ENCODE assay signal across 8 mouse cellular contexts in the genomic region with DNA sequence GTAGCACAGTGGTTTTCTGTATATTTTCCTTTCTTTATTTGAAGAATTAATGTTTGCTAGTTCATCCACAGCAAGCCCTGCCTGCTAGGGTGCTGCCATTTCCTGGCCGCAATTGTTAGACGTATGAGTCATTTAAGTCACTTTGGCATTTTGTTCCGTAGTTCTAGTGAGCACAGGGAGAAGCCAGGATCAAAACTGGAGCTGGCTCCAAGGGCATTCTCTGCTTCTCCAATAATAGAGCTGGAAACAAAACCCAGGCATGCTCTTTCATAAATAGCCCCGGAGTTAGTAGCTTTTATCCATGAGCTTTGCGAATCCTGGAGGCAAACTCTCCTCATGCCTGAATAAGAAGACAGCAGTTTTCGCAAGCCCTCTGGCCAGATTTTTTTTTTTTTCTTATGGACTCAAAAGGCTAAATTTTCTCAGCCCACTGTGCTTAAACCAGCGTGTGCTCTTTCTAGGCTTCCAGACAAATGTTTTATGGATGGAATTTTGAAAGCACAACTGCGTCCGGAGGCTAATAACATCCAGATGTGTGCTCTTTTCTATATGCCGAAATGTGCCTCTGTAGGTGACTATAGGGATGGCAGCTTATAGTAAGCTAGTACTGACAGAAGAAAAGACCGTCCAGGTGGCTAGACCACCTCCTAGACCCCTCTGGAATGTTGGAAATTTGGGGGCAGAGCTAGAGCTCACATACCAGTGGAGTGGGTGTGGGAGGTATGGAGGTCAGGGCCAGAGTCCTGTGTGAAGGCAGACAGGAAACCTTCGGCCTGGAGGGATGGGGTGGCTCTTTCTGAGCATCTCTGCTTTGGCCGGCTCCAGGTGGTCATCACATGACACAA. TPM values are rescaled to one million over a fixed set of nuclear protein-coding genes. Genes with fewer than 3 reads are reported as not detected.
A peak's percentile ranks its signal among the peaks of the same experiment; 100 is the strongest.
DNase-seq lines count a peak whose midpoint lies in the region; ATAC-seq lines count a peak whose summit lies in the region.

No protein-coding gene starts in this region.

- peak; percentile 85 for ATAC-seq in embryonic facial prominence, embryonic 11.5 days (replicated peaks; ENCODE audit: insufficient number of reproducible peaks, low FRiP score, low TSS enrichment, low read depth)

- H3K36me3 ChIP-seq in embryonic facial prominence, embryonic 11.5 days (replicated peaks; ENCODE audit: control insufficient read depth, insufficient read depth, low read depth, low read length): no peaks in the 10 kb centered on the region; the same call in 1 of the 2 replicates
- H3K36me3 ChIP-seq in macrophage (ENCODE audit: inconsistent target): peaks cover 9% of the 10 kb centered on the region; the same call in 1 of the 2 replicates

- peak; percentile 49 to 73 for DNase-seq in adrenal gland, adult (ENCODE audit: inconsistent age in 2 of 2, low spot score in 1 of 2)
- DNase-seq in adrenal gland, postnatal 14 days: no peak
- peak; percentile 35 for DNase-seq in 3134 (ENCODE audit: extremely low read depth, insufficient read length, low spot score)
- DNase-seq in embryonic facial prominence, embryonic 11.5 days (ENCODE audit: low spot score): peak; percentile 90
- peak; percentile 7 to 16 for DNase-seq in heart, postnatal 14 days
- no peak for DNase-seq in frontal cortex, postnatal 10 days (ENCODE audit: low spot score in 2 of 2)
- DNase-seq in thymus, postnatal 14 days: no peak

- H3K27me3 ChIP-seq in embryonic facial prominence, embryonic 11.5 days (ENCODE audit: control insufficient read depth, insufficient read depth, low read length): no peaks in the 10 kb centered on the region

- H3K79me2 ChIP-seq in macrophage (ENCODE audit: inconsistent target): no peaks in the 10 kb centered on the region

- intact Hi-C loops in heart, postnatal 14 days (cut with DNase I): no loop called here

- peak overlapping the region; percentile 85 for H3K27ac ChIP-seq in embryonic facial prominence, embryonic 11.5 days (replicated peaks; ENCODE audit: low read depth, low read length)
- no peak overlapping the region for H3K27ac ChIP-seq in macrophage

- no peaks in the 10 kb centered on the region; the same call in 1 of the 2 replicates for H3K4me1 ChIP-seq in embryonic facial prominence, embryonic 11.5 days (ENCODE audit: control insufficient read depth, insufficient read depth, low read length)

- 11% methylated on average over 13 of the region's 13 CpGs for WGBS in embryonic facial prominence, embryonic 11.5 days
- 42% methylated on average over 13 of the region's 13 CpGs for WGBS in macrophage (ENCODE audit: missing documents)

- peak overlapping the region; percentile 81 for H3K9ac ChIP-seq in embryonic facial prominence, embryonic 11.5 days (replicated peaks; ENCODE audit: low read length)

- peak overlapping the region; percentile 93 for H3K4me2 ChIP-seq in embryonic facial prominence, embryonic 11.5 days (ENCODE audit: low read depth, low read length)

- peak overlapping the region; percentile 72 for H3K4me3 ChIP-seq in embryonic facial prominence, embryonic 11.5 days (ENCODE audit: low read depth, low read length)
- peak overlapping the region; percentile 38 for H3K4me3 ChIP-seq in macrophage (ENCODE audit: inconsistent target)

- H3K9me3 ChIP-seq in embryonic facial prominence, embryonic 11.5 days (replicated peaks; ENCODE audit: control insufficient read depth, low read length): no peaks in the 10 kb centered on the region

RNA-seq across cellular contexts. Expression of a gene that starts 0.6 kb away (rescaled TPM):
- total RNA-seq in adrenal gland, postnatal 14 days (2021): 151 and 169 TPM in 2 replicates
- polyA plus RNA-seq in embryonic facial prominence, embryonic 11.5 days (2014; fragmentation: Nextera tagmentation; extraction: Ambion mirVana): 183 and 196 TPM in 2 replicates
- 100 to 1,000 TPM; 133 to 134 TPM for total RNA-seq in heart, postnatal 14 days (2021)
- 10 to 100 TPM in 22 of 26 experiments, 1 to 10 TPM in 4; 2.8 to 44.9 (median 23.4) TPM for total RNA-seq in macrophage (2018; cell fraction: chromatin; rRNA removed)
- total RNA-seq in macrophage (2018; cell fraction: cytosol; rRNA removed): 100 to 1,000 TPM in 14 of 26 experiments, 10 to 100 TPM in 12; 64.7 to 135 (median 100) TPM
- total RNA-seq in macrophage (2018; cell fraction: nucleus; rRNA removed): 10 to 100 TPM; 10.6 to 53.8 (median 31.2) TPM
- 82.1 to 109 TPM (median 92.4 TPM) in 3 replicates for polyA plus RNA-seq in macrophage (2018)

RNA-seq across cellular contexts. Expression of a gene that starts 11.2 kb away (rescaled TPM):
- total RNA-seq in adrenal gland, postnatal 14 days (2021): 3.3 and 3.5 TPM in 2 replicates
- 0.77 and 1.3 TPM in 2 replicates for polyA plus RNA-seq in embryonic facial prominence, embryonic 11.5 days (2014; fragmentation: Nextera tagmentation; extraction: Ambion mirVana)
- 1 to 10 TPM; 1.6 to 1.7 TPM for total RNA-seq in heart, postnatal 14 days (2021)
- 1 to 10 TPM in 17 of 26 experiments, under 1 TPM in 3, not detected in 6; 0.81 to 3.8 (median 2.5) TPM for total RNA-seq in macrophage (2018; cell fraction: chromatin; rRNA removed)
- 1 to 10 TPM in 15 of 26 experiments, under 1 TPM in 11; 0.52 to 1.9 (median 1.1) TPM for total RNA-seq in macrophage (2018; cell fraction: cytosol; rRNA removed)
- total RNA-seq in macrophage (2018; cell fraction: nucleus; rRNA removed): 1 to 10 TPM in 18 of 26 experiments, under 1 TPM in 5, not detected in 3; 0.52 to 3.9 (median 1.9) TPM
- polyA plus RNA-seq in macrophage (2018): 0.10 to 1.4 TPM (median 1.3 TPM) in 3 replicates

Comparison
In these comparisons a context has a peak if more than half of its experiments do, and no peak if none do; other contexts are left out.
1. DNase-seq: peak in adrenal gland, adult (2 of 2), 3134 (single experiment), embryonic facial prominence, embryonic 11.5 days (single experiment) and heart, postnatal 14 days (2 of 2); none in adrenal gland, postnatal 14 days (single experiment), frontal cortex, postnatal 10 days (0 of 2) and thymus, postnatal 14 days (single experiment).